Mouse (Mus musculus) liver, embryonic 13.5 days (tissue): Measurements from ENCODE around the gene Dap3. TPM values are rescaled to one million over a fixed set of nuclear protein-coding genes. Genes with fewer than 3 reads are reported as not detected.
"Not testable (repeated sequence)": the region's sequence is repeated elsewhere in the genome, so short reads cannot be mapped to it uniquely, and the experiment has no call there.

Experiments
- ATAC-seq: fragments of 200-750 bp; cut with Nextera tagmentation; 2 replicates; pipeline ENCODE4 v1.8.0; 2017; ENCODE audit warnings: low read depth, mild to moderate bottlenecking, moderate number of reproducible peaks, moderate library complexity
- DNase-seq: peaks from one replicate; pipeline ENCODE4 v3.0.0; 2022
- H3K27ac ChIP-seq: fragments of 300-500 bp; sonication (generic); 2 replicates; pipeline ENCODE4 v1.5.1; 2015; ENCODE audit warnings: moderate library complexity, mild to moderate bottlenecking, inconsistent platforms
- H3K27me3 ChIP-seq: fragments of 300-500 bp; sonication (generic); 2 replicates; pipeline ENCODE4 v1.6.1; 2015; ENCODE audit warnings: mild to moderate bottlenecking, inconsistent platforms
- H3K36me3 ChIP-seq: fragments of 300-500 bp; sonication (generic); 2 replicates; pipeline ENCODE4 v1.6.1; 2015; ENCODE audit warnings: mild to moderate bottlenecking, inconsistent platforms
- H3K4me1 ChIP-seq: fragments of 300-500 bp; sonication (generic); replicated peaks from 2 replicates; pipeline ENCODE4 v1.6.1; 2015; ENCODE audit warnings: inconsistent platforms
- H3K4me2 ChIP-seq: fragments of 300-500 bp; sonication (generic); 2 replicates; pipeline ENCODE4 v1.6.1; 2015; ENCODE audit warnings: inconsistent platforms, mild to moderate bottlenecking, moderate library complexity
- H3K4me3 ChIP-seq: fragments of 300-500 bp; sonication (generic); replicated peaks from 2 replicates; pipeline ENCODE4 v1.5.1; 2015; ENCODE audit warnings: mild to moderate bottlenecking, inconsistent platforms
- H3K9ac ChIP-seq: fragments of 300-500 bp; sonication (generic); 2 replicates; pipeline ENCODE4 v1.6.1; 2015; ENCODE audit warnings: mild to moderate bottlenecking, inconsistent platforms
- H3K9me3 ChIP-seq: fragments of 300-500 bp; sonication (generic); replicated peaks from 2 replicates; pipeline ENCODE4 v1.6.1; 2016; ENCODE audit warnings: inconsistent platforms
- WGBS: fragments of 180-500 bp; shearing (Covaris S2); methylation state at CpG from one replicate; pipeline ENCODE4 v1.1.7; 2015; ENCODE audit not compliant: insufficient replicate concordance; 5-methylcytosine and 5-hydroxymethylcytosine counted together
- polyA plus RNA-seq: library from polyadenylated mRNA; unstranded; fragments of >200 nt; fragmentation: Nextera tagmentation; extraction: Ambion mirVana; gene quantifications from 2 replicates; pipeline ENCODE4 v1.2.1, GENCODE M21; 2015

Dap3 gene
- polyA plus RNA-seq, 1 experiment from 2014 or later: 120 TPM

- 77% methylated on average over 6 of the region's 6 CpGs for WGBS
- H3K27ac ChIP-seq: no peak overlapping the region
- H3K36me3 ChIP-seq: peaks cover 97% of the 10 kb centered on the region
Observed at GRCm38 (mm10) chr3:88906393-88907159, 44.4 kb downstream of the Dap3 start.

GRCm38 (mm10) chr3:88905741-88906140 is 45.2 kb downstream of the Dap3 start:
- H3K27me3 ChIP-seq: no peaks in the 10 kb centered on the region
- no peak for ATAC-seq
- H3K4me1 ChIP-seq: no peaks in the 10 kb centered on the region
- no peak overlapping the region for H3K27ac ChIP-seq
- peaks cover 93% of the 10 kb centered on the region for H3K36me3 ChIP-seq
- H3K4me3 ChIP-seq: no peak overlapping the region
- WGBS: 79% methylated on average over 2 of the region's 2 CpGs
- H3K9me3 ChIP-seq: no peaks in the 10 kb centered on the region
- H3K4me2 ChIP-seq: no peak overlapping the region
- no peak for DNase-seq
- no peak overlapping the region for H3K9ac ChIP-seq

More at GRCm38 (mm10) chr3:88906393-88907159, 44.4 kb downstream of the Dap3 start:
- Histone ChIP-seq H3K9ac (no peak overlapping the region), H3K9me3 (no peaks in the 10 kb centered on the region), H3K27me3 (no peaks in the 10 kb centered on the region), H3K4me2 (no peak overlapping the region), H3K4me3 (no peak overlapping the region), H3K4me1 (no peaks in the 10 kb centered on the region)
- ATAC-seq: no peak
- DNase-seq: no peak

- Histone ChIP-seq H3K27me3 (no peaks in the 10 kb centered on the region), H3K36me3 (peaks cover 87% of the 10 kb centered on the region), H3K4me3 (no peak overlapping the region), H3K9me3 (no peaks in the 10 kb centered on the region), H3K4me1 (no peaks in the 10 kb centered on the region), H3K27ac (no peak overlapping the region), H3K9ac (no peak overlapping the region), H3K4me2 (no peak overlapping the region)
- DNase-seq: no peak
- WGBS: 72% methylated on average over 6 of the region's 6 CpGs
- no peak for ATAC-seq
Observed at GRCm38 (mm10) chr3:88905209-88905608, 45.8 kb downstream of the Dap3 start.

DNA sequence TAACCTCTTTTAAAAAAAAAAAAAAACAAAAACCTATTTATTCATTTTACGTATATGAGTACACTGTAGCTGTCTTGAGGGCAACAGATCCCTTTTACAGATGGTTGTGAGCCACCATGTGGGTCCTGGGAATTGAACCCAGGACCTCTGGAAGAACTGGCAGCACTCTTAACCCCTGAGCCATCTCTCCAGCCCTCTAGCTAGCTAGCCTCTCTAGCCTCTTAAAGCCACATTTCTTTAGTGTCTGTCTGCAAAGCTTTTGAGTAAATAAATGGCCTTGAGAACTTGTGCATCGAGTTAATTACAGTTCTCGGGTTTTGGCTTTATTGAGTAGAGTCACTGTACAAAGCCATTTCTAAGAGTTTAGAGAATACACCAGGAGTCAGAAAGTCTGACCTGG is 46.2 kb downstream of the Dap3 start:
- Histone ChIP-seq H3K27ac (no peak overlapping the region), H3K36me3 (peaks cover 83% of the 10 kb centered on the region), H3K4me1 (no peaks in the 10 kb centered on the region), H3K9me3 (no peaks in the 10 kb centered on the region), H3K9ac (no peak overlapping the region), H3K27me3 (no peaks in the 10 kb centered on the region), H3K4me3 (no peak overlapping the region), H3K4me2 (no peak overlapping the region)
- 79% methylated on average over 3 of the region's 3 CpGs for WGBS
- DNase-seq (no peak), ATAC-seq (no peak)

GRCm38 (mm10) chr3:88893011-88893410 is 58.0 kb downstream of the Dap3 start:
- peaks cover 26% of the 10 kb centered on the region for H3K36me3 ChIP-seq
- H3K27ac ChIP-seq, H3K27me3 ChIP-seq, H3K4me3 ChIP-seq, DNase-seq, H3K4me1 ChIP-seq, H3K9me3 ChIP-seq, H3K4me2 ChIP-seq, ATAC-seq, H3K9ac ChIP-seq: not testable (repeated sequence)
- WGBS: 82% methylated on average over 7 of the region's 7 CpGs

DNA sequence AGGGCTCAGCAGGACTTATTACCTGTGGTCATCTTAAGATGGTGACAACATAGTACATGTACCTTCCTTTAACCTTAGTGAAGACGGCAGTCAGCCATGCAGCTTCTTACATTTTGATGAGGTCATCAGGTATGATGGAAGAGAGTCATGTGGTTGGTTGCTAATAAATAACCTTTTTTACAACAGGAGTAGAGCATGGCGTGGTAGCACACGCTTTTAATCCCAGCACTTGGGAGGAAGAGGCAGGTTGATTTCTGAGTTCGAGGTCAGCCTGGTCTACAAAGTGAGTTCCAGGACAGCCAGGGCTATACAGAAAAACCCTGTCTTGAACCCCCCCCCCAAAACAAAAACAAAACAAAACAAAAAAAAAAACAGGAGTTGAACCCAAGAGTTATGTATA is 68.4 kb downstream of the Dap3 start:
- 87% methylated on average over 4 of the region's 4 CpGs for WGBS
- H3K4me2 ChIP-seq, DNase-seq, H3K27me3 ChIP-seq, H3K4me1 ChIP-seq, H3K4me3 ChIP-seq, H3K9me3 ChIP-seq, ATAC-seq, H3K9ac ChIP-seq, H3K27ac ChIP-seq: not testable (repeated sequence)
- peaks cover 15% of the 10 kb centered on the region for H3K36me3 ChIP-seq

Other genes with a start within 250 kb of the Dap3 start
- gene Rit1, start 234.3 kb downstream of the Dap3 start, polyA plus RNA-seq: 34.4 and 36.3 TPM in 2 replicates
- 1.2 and 1.3 TPM in 2 replicates for gene Syt11, start 176.0 kb downstream of the Dap3 start, polyA plus RNA-seq
- gene Gon4l, start 116.0 kb downstream of the Dap3 start, polyA plus RNA-seq: 3.6 and 4.2 TPM in 2 replicates
- gene Msto1, start 37.2 kb downstream of the Dap3 start, polyA plus RNA-seq: 19.9 and 20.2 TPM in 2 replicates
- 4.7 and 5.7 TPM in 2 replicates for gene Ash1l, start 559 bp downstream of the Dap3 start, polyA plus RNA-seq
- 5.5 and 5.9 TPM in 2 replicates for gene Rusc1, start 142.1 kb upstream of the Dap3 start, polyA plus RNA-seq
- gene Gm43738, start 149.9 kb upstream of the Dap3 start, polyA plus RNA-seq: not detected in 2 replicates
- gene Fdps, start 150.8 kb upstream of the Dap3 start, polyA plus RNA-seq: 274 and 295 TPM in 2 replicates
- gene Pklr, start 185.0 kb upstream of the Dap3 start, polyA plus RNA-seq: 133 and 136 TPM in 2 replicates
- 0.75 and 0.78 TPM in 2 replicates for gene Hcn3, start 209.0 kb upstream of the Dap3 start, polyA plus RNA-seq
- 10.3 and 10.8 TPM in 2 replicates for gene Clk2, start 213.6 kb upstream of the Dap3 start, polyA plus RNA-seq
- 67.4 and 72.1 TPM in 2 replicates for gene Scamp3, start 226.3 kb upstream of the Dap3 start, polyA plus RNA-seq
- gene Fam189b, start 232.0 kb upstream of the Dap3 start, polyA plus RNA-seq: 2.8 and 3.9 TPM in 2 replicates